Mouse (Mus musculus) forebrain, embryonic 16.5 days (tissue): ENCODE measurements around the gene 4930470P17Rik. TPM values are rescaled to one million over a fixed set of nuclear protein-coding genes. Genes with fewer than 3 reads are reported as not detected.
"Not testable (repeated sequence)": the region's sequence is repeated elsewhere in the genome, so short reads cannot be mapped to it uniquely, and the experiment has no call there.

Experiments used
- ATAC-seq: fragments of 200-750 bp; cut with Nextera tagmentation; 2 replicates; pipeline ENCODE4 v1.8.0; 2017; ENCODE audit warnings: mild to moderate bottlenecking, moderate library complexity
- H3K27ac ChIP-seq: fragments of 300-500 bp; sonication (generic); 2 replicates; pipeline ENCODE4 v1.5.1; 2014; ENCODE audit warnings: low read length, control low read depth
- H3K27me3 ChIP-seq: fragments of 300-500 bp; sonication (generic); replicated peaks from 2 replicates; pipeline ENCODE4 v1.6.1; 2014; ENCODE audit warnings: low read length; ENCODE audit not compliant: control insufficient read depth, insufficient read depth
- H3K36me3 ChIP-seq: fragments of 300-500 bp; sonication (generic); 2 replicates; pipeline ENCODE4 v1.6.1; 2014; ENCODE audit not compliant: control insufficient read depth, insufficient read depth
- H3K4me1 ChIP-seq: fragments of 300-500 bp; sonication (generic); replicated peaks from 2 replicates; pipeline ENCODE4 v1.6.1; 2014; ENCODE audit warnings: low read length; ENCODE audit not compliant: control insufficient read depth, insufficient read depth
- H3K4me2 ChIP-seq: fragments of 300-500 bp; sonication (generic); 2 replicates; pipeline ENCODE4 v1.6.1; 2014; ENCODE audit warnings: mild to moderate bottlenecking, low read length, control low read depth
- H3K4me3 ChIP-seq: fragments of 300-500 bp; sonication (generic); replicated peaks from 2 replicates; pipeline ENCODE4 v1.5.1; 2014; ENCODE audit warnings: mild to moderate bottlenecking, low read length, control low read depth
- H3K9ac ChIP-seq: fragments of 300-500 bp; sonication (generic); replicated peaks from 2 replicates; pipeline ENCODE4 v1.6.1; 2014; ENCODE audit warnings: low read depth, low read length, control low read depth
- H3K9me3 ChIP-seq: fragments of 300-500 bp; sonication (generic); 2 replicates; pipeline ENCODE4 v1.6.1; 2016; ENCODE audit warnings: low read length; ENCODE audit not compliant: control insufficient read depth
- WGBS: fragments of 180-500 bp; shearing (Covaris S2); extraction: QIAGEN DNeasy Blood & Tissue Kit; methylation state at CpG from one replicate; pipeline ENCODE4 v1.1.7; 2014; 5-methylcytosine and 5-hydroxymethylcytosine counted together
- polyA plus RNA-seq: library from polyadenylated mRNA; unstranded; fragments of >200 nt; fragmentation: Nextera tagmentation; extraction: Ambion mirVana; gene quantifications from 2 replicates; pipeline ENCODE4 v1.2.1, GENCODE M21; 2015

The 4930470P17Rik gene
- polyA plus RNA-seq, 1 experiment from 2014 or later = not detected

DNA sequence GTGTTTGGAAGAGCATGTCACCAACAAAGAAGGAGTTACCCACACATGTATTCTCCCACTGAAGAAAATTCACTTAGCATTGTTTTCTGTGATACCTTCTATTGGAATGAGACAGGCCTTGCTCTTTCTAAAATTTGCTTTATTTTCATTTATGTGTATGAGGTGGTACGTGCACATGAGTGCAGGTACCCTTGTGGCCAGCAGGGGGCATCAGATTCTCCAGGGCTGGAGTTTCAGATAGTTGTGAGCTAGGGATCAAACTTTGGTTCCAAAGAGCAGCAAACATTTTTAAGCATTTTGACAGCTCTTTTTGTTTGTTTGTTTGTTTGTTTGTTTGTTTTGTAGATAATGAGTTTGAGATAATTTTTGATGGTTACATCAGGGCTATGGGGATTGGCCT is 29.6 kb upstream of the 4930470P17Rik start:
- no peak overlapping the region for H3K4me3 ChIP-seq
- no peak overlapping the region for H3K9ac ChIP-seq
- H3K27ac ChIP-seq = no peak overlapping the region
- peaks cover 8% of the 10 kb centered on the region; the same call in 1 of the 2 replicates for H3K4me1 ChIP-seq
- H3K4me2 ChIP-seq = no peak overlapping the region
- no peaks in the 10 kb centered on the region for H3K36me3 ChIP-seq
- H3K9me3 ChIP-seq = no peaks in the 10 kb centered on the region
- no peak for ATAC-seq
- WGBS = 88% methylated on average over 1 of the region's 1 CpGs
- no peaks in the 10 kb centered on the region for H3K27me3 ChIP-seq

DNA sequence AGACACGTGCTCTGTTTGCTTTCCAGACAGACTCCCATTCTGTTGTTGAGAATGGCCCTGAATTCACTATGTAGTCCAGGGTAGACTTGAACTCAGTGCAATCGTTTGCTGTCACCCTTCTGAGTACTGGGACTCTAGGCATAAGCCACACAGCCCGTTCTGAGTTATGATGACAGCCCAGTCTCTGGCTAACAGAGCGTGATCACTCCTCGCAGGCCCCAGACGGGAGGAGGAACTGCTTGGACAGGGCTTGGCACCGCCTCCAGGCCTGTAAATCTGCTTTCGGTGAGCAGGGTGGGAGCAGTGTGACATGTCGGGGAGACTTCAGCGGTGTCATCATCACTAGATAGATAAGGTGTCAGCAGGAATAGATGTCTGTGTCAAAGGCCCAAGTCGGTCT is 28.7 kb upstream of the 4930470P17Rik start:
- Histone ChIP-seq H3K4me3 (no peak overlapping the region), H3K9me3 (no peaks in the 10 kb centered on the region), H3K27ac (no peak overlapping the region), H3K4me1 (0 out of 2 replicates have a peak, but pooled peaks cover 3% of the 10 kb centered on the region), H3K27me3 (no peaks in the 10 kb centered on the region), H3K36me3 (no peaks in the 10 kb centered on the region), H3K4me2 (no peak overlapping the region), H3K9ac (no peak overlapping the region)
- WGBS = 89% methylated on average over 11 of the region's 11 CpGs
- no peak for ATAC-seq

DNA sequence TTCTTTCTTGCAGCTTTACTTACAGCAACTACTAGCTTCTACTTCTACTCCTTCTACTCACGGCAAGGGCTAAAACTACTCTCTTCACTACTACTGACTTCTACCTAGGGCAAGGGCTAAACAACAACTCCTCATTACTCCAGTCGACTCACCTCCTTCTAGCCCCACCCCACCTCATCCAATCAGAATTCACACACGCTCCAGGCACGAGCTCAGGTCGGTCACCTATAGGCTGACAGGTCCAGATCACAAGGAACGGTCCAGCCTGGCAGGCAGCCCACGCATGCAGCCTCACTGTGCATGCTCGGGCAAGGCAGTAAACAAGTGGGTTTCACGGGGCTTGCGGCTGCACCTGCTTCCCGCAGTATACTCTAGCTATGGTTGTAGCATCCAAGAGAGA is 26.2 kb upstream of the 4930470P17Rik start:
- not testable (repeated sequence) for H3K9me3 ChIP-seq, H3K27me3 ChIP-seq, H3K36me3 ChIP-seq, H3K4me2 ChIP-seq, H3K4me1 ChIP-seq, ATAC-seq, H3K27ac ChIP-seq, H3K4me3 ChIP-seq, H3K9ac ChIP-seq
- 77% methylated on average over 11 of the region's 11 CpGs for WGBS

DNA sequence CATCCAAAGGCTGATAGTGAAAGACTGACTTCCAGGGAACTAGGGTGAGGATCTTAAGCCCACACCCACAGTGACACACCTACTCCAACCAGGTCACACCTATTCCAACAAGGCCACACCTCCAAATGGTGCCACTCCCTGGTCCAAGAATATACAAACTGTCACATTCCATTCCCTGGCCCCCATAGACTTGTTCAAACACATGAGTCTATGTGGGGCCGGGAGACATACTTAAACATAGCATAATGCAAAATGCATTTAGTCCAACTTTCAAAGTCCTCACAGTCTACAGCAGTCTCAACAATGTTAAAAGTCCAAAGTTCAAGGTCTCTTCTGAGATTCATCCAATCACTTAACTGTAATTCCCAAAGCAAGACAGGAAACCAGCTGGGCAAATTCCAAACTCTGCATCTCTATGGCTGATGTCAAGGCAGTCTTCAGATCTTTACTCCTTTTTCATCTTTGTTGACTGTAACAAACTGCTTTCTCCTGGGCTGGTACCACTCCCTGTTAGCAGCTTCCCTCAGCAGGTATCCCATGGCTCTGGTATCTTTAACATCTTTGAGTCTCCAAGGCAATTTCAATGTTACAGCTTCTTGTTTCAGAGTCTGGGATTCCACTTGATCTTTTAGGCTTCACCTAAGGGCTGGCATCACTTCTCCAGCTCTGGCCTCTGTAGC is 22.5 kb upstream of the 4930470P17Rik start:
- H3K27ac ChIP-seq, H3K4me2 ChIP-seq, H3K27me3 ChIP-seq, H3K4me3 ChIP-seq, H3K36me3 ChIP-seq, ATAC-seq, H3K9me3 ChIP-seq, H3K9ac ChIP-seq, H3K4me1 ChIP-seq: not testable (repeated sequence)
- WGBS = 91% methylated on average over 1 of the region's 1 CpGs

DNA sequence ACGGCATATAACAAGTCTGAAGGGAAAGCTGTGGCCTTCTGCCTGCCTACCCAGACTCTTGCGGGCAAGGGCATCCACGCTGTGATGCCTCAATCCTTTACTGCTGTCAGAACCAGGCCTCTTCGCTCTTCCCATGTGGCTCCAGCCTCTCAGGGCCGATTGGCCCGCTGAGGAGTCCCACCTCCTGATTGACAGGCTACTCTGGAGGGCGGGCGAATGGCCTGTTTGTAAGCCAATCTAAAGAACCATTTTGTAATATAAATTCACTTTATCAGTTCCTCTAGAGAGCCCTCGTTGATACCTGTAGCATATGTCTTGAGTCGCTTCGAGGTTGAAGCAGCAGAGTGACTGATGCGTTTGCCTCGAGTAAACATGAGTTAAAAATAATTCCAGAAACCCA is 21.2 kb upstream of the 4930470P17Rik start:
- H3K4me3 ChIP-seq = no peak overlapping the region
- no peaks in the 10 kb centered on the region for H3K27me3 ChIP-seq
- no peaks in the 10 kb centered on the region for H3K9me3 ChIP-seq
- H3K9ac ChIP-seq = no peak overlapping the region
- WGBS = 95% methylated on average over 13 of the region's 13 CpGs
- no peak overlapping the region for H3K4me2 ChIP-seq
- peaks cover 12% of the 10 kb centered on the region for H3K4me1 ChIP-seq
- H3K27ac ChIP-seq = no peak overlapping the region
- no peak for ATAC-seq
- no peaks in the 10 kb centered on the region for H3K36me3 ChIP-seq

DNA sequence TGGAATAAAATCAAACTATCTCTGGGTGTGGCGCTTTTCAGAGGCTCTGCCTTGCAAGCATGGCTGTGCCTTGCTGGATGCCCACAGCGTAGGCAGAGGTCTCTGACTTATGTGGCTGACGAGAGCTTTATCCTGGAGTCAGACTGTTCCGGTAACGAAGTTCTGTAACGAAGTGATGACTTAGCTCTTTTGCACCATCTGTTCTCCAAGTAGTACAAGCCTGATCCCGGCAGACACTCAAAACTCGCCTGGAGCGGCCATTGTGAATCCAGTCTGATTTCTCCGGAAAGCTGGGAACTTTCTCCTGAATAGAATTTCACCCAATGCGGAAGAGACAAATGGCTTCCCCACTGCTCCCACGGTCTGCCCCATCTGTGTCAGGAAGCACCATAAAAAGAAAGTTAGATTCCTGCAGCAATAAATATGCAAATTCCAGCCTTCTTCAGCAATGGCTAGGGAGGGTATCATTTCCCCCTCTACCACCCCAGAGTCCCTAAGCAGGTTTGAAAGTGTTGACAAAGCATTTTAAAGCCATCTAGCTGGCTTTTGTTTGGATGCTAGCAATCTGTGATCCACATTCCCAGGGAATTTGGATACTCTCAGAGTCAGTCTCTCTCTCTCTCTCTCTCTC is 17.2 kb upstream of the 4930470P17Rik start:
- H3K27me3 ChIP-seq = no peaks in the 10 kb centered on the region

DNA sequence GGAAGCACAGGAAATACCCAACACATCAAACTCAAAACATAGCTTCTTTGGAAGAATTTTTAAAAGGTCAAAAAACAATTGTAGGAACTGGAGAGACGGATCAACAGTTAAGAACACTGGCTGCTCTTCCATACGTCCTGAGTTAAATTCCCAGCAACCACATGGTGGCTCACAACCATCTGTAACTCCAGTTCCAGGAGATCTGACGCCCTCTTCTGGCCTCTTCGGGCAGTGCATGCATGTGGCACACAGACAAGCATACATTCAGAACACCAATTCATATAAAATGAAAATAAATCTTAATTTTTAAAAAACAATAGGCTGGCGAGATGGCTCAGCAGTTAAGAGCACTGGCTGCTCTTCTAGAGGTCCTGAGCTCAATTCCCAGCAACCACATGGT is 10.0 kb upstream of the 4930470P17Rik start:
- H3K27ac ChIP-seq, H3K4me1 ChIP-seq, H3K36me3 ChIP-seq, H3K9me3 ChIP-seq, H3K9ac ChIP-seq, H3K4me2 ChIP-seq, ATAC-seq, H3K4me3 ChIP-seq, H3K27me3 ChIP-seq: not testable (repeated sequence)
- WGBS = 85% methylated on average over 5 of the region's 5 CpGs

More for the DNA sequence above, 17.2 kb upstream of the 4930470P17Rik start:
- H3K27ac ChIP-seq = peak overlapping the region; percentile 7; the same call in 1 of the 2 replicates
- H3K4me1 ChIP-seq = peaks cover 12% of the 10 kb centered on the region
- no peak overlapping the region for H3K4me3 ChIP-seq
- H3K36me3 ChIP-seq = no peaks in the 10 kb centered on the region
- 34% methylated on average over 12 of the region's 12 CpGs for WGBS
- H3K9me3 ChIP-seq = no peaks in the 10 kb centered on the region
- peak; percentile 67 for ATAC-seq
- peak overlapping the region; percentile 12 for H3K4me2 ChIP-seq
- no peak overlapping the region; the same call in 1 of the 2 replicates for H3K9ac ChIP-seq

DNA sequence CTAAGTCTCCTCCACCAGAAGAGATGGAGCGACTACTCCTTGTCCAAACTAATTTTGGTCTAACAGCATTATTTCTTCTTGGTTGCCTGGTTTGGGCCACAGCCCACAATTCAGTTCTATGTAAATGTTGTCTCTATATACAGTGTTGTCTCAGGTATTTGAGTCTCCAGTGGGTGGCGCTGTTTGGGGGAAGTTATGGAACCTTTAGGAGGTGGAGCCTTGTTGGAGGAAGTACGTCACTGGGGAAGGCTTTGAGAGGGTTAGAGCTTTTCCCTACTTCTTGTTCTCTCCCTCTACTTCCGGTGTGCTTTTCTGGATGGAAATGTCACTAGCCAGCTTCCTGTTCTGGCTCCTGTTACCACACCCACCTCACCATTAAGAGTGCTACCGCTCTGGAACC is 646 bp downstream of the 4930470P17Rik start:
- Histone ChIP-seq H3K36me3 (no peaks in the 10 kb centered on the region), H3K9ac (no peak overlapping the region), H3K4me3 (no peak overlapping the region), H3K4me1 (no peaks in the 10 kb centered on the region), H3K9me3 (0 out of 2 replicates have a peak, but pooled peaks cover 3% of the 10 kb centered on the region), H3K27ac (no peak overlapping the region), H3K27me3 (no peaks in the 10 kb centered on the region), H3K4me2 (no peak overlapping the region)
- WGBS = 87% methylated on average over 5 of the region's 5 CpGs
- no peak for ATAC-seq

DNA sequence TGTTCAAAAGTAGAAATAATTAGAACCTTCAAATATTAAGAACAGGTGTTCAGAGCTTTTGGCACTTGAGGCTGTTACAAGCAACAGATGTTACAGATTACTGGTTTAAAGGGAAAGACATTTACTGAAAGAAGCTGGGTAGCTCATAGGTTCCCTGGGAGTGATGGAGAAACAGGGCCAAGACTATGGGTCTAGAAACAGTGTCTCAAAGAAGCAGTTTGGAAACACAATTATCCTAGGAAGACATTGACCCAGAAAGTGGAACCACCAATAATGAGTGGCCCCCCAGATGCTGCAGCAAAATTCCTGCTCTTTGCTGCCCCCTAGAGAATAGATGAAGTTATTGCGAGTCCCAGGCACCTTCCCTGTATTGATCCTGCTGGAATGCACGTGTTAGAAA is 4.2 kb downstream of the 4930470P17Rik start:
- no peak overlapping the region for H3K9ac ChIP-seq

More for the DNA sequence above, 4.2 kb downstream of the 4930470P17Rik start:
- no peak overlapping the region for H3K4me3 ChIP-seq
- H3K4me1 ChIP-seq = no peaks in the 10 kb centered on the region
- no peak for ATAC-seq
- H3K36me3 ChIP-seq = no peaks in the 10 kb centered on the region
- 9% methylated on average over 2 of the region's 2 CpGs for WGBS
- no peak overlapping the region for H3K27ac ChIP-seq
- no peaks in the 10 kb centered on the region for H3K9me3 ChIP-seq
- H3K27me3 ChIP-seq = no peaks in the 10 kb centered on the region
- no peak overlapping the region for H3K4me2 ChIP-seq
